Mouse (Mus musculus) layer of hippocampus, adult 11-12 months (tissue): ENCODE data around the gene Pik3cg.

ENCODE experiments used
- DNase-seq: peaks from one replicate; pipeline ENCODE4 v3.0.0; 2022; ENCODE audit warnings: low spot score

The Pik3cg gene

DNA sequence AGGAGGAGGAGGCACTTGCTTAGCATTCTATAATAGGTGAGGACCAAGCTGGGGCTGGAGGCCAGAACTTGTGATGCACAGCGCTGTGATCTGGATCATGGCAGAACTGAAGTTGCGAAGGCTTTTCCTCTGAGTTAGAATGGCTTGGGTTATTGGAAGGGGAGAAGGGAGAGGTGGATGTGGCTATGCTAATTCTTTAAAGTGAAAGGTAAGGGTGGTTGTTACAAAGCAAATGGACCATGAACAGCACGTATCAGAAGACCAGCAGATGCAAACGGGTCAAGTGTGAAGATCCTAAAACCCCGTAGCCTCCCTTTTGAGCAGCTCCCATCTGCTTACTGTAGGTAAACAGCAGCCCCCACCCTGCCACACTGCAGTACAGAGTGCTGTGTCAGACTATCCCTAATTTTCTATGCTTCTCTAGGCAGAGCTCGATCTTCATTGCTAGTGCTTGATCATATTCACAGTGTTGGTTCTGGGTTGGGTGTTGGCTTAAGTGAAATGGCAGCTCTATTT, 7.3 kb downstream of the Pik3cg start:
- DNase-seq = no peak

DNA sequence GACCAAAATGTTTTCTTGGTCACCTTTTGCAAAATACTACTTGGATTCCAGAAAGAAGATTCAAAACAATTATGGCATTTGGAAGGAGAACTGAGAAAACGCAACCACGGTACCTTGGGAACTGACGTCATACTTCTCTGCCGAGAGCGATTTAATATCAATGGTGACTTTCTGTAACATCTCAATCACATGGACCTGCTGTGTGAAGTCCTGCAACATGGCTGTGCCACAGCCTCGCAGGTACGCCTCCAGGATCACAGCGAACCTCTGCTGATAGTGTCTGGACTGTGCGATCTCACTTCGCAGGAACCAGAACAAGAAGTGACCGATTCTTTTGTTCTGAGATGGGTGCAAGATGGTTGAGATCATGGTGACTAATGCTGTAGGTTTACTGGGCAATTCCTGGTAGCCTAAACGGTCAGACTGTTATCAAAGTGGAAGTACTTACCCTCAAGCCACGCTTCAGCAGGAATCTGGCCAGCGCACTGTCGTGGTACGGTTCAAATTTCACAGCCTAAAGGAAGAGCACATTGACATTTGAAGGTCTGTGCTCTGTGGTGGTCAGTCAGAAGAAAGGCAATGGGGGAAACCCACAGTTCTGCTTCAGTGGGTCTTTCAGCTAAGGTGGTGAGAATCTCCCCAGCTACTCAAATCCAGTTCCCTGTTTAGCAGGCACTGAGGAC, 7.9 kb downstream of the Pik3cg start:
- DNase-seq = no peak

DNA sequence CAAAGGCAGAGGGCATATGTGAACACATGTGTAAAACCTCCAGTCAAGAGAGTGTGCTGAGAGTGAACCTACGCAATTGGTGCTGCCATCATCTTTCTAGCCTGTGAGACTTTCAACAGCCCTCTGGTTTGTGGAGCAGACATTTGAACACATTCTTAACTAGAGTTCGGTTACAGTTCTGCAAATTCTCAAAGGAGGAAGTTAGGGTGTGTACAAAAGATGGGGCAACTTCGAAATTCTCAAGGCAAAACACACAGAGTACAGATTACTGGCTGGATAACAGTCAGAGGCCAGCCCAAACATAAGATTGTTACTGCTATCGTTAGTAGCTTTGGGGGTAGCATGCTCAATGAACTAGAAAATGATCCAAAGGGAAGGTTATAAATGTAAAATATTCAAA, 9.0 kb downstream of the Pik3cg start:
- DNase-seq = no peak

DNA sequence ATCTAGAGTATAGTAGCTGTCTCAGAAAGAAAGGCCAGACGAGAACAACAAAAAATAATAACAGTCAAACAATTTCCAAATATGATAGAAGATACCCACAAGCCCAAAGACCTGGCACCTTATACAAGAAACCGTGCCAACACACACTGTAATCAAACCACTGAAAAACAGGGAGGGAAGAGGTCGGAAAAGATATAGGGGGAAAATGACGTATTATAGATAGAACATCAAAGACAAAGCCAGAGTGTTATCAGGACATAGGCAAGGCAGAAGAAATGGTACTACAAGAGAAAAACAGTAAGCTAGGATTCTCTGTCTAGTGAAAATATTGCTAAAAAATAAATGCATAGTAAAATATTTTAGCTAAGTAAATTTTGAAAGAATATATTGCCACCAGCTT, 10.4 kb downstream of the Pik3cg start:
- no peak for DNase-seq

DNA sequence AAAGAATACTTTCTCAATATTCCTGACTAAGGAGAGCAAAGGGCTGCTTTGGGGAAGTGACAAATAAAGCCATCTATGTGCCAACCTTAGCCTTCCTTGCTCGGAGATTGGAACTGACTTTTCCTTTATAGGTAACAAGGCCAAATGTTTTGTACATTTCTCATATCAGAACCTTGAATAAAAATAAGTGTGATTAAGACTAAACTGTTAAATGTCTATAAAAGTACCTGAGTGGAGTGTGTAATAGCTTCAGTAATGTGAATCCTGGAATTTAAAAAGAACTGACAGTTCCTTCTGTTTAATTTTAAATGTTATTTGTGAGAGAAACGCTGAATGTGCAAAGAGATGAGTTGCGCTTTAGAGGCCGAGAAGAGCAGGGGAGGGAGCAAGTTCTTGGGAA, 13.5 kb downstream of the Pik3cg start:
- DNase-seq = no peak

DNA sequence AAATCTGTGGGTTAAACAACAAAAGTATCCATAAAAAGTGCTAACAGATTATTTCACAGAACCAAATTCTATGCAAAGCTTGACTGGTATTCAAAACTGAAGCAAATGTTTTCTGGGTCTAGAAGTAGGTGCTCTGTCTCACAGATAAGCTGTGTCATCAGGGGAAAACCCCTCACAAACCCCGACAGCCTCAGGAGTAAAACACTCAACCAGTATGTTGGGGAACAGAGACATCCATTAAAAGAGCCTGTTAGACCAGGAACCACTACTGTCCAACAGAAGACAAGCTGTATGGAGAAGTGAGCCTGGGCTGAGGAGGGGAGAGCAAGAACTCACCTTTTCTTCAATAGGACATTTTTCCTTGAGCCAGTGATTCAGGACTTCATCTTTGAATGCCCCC, 14.1 kb downstream of the Pik3cg start:
- no peak for DNase-seq

DNA sequence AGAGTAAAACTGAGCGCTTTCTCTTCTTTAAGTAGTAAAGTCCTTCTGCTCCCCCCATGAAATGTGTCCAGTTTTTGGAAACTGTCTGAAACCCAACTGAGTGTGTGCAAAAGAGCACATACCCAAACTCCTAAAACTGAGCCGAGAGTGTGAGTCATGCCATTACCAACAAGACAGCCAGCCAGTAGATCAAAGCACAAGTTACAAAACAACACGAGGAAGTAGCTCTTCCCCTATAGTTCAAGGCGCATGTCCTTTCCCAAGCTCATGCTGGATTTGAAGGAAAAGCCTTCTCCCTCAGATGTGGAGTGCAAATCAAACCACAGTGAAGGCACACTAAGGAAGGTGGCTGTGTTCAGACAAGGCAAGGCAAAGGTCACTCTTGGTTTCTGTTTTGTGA, 17.5 kb downstream of the Pik3cg start:
- no peak for DNase-seq

DNA sequence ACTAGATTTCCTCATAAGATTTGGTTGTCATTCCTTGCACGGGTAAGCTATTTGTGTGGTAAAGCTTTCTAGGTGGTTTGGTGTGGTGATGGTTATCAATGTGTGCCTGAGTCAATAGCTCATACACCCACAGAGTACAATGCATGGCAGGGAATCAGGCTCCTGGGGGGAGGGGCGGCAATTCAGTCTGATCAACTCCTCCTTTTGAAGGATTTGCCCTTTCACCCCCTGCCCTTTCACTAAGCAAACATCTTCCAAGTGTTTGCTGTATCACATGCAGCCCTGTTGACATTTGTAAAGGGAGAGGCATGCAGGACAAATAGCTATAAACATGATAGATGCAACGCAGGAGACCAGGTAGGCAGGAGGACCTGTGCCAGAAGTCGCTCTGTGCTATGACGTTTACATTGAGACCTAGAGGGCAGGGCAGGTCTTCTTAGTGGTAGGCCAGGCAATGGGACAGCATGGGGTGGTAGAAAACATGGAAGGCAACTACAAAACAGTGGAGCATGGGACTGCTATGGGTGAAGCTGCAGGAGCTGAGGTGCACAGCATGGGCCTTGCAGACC, 20.7 kb downstream of the Pik3cg start:
- no peak for DNase-seq

DNA sequence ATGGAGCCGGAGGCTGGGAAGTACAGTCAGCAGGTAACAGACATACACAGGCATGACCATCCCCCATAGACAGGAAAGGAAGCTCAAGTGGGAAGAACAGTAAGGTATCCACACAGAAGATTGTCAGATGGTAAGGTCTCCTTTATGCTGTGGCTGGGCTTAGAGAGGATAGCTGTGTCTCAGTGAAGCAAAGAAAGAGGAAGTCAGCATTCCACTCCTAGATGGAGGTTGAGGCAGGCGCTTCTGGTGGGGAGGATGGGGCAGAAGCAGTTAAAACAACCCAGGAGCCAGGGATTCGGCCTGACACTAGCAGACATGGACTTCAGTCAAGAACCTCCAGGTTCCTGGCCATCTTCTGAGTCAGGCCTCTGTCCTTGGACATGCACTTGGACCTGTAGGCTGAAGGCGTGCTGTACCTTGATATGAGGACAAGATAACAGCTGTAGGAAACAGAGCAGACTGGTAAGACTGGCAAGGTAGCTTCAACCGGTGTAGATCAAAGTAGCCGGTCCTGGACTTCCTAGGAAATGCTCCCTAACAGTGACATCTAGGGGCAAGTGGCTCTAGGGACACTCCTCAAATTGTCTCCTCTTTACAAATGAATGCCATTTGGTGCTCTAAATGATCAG, 21.7 kb downstream of the Pik3cg start:
- no peak for DNase-seq

DNA sequence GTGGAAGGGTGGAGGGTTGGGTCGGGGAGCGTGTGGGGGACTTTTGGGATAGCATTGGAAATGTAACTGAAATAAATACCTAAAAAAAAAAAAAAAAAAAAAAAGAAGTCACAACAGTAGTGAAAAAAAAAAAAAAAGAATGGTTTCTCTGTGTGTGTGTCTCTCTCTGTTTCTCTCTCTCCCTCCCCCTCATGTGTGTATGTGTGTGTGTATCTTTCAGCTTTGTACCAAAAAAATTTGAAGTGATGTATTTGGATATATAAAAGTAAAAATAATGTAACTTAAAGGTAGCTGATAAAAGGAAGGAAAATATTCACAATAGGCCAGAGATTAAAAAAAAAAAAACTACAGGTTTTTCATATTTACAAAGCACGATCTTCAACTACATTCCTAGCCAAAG, 23.6 kb downstream of the Pik3cg start:
- DNase-seq = no peak

DNA sequence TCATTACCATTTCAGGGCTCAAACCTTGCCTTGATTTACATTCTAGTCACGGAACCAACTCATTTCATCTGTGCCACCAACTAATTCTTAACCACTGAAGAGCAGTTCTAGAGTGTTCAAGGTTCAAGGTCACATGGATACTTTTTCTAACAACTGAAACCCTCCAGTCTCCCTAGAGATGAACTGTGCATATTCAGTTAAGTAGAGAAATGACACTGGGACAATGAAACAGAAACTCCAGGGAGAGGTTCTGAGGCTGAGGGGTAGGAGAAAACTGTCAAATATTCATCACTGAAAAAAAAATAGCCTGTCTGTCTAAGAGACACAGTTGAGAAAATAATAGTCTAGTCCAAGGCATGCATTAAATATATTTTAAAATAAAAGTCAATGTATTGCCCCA, 24.9 kb downstream of the Pik3cg start:
- no peak for DNase-seq

DNA sequence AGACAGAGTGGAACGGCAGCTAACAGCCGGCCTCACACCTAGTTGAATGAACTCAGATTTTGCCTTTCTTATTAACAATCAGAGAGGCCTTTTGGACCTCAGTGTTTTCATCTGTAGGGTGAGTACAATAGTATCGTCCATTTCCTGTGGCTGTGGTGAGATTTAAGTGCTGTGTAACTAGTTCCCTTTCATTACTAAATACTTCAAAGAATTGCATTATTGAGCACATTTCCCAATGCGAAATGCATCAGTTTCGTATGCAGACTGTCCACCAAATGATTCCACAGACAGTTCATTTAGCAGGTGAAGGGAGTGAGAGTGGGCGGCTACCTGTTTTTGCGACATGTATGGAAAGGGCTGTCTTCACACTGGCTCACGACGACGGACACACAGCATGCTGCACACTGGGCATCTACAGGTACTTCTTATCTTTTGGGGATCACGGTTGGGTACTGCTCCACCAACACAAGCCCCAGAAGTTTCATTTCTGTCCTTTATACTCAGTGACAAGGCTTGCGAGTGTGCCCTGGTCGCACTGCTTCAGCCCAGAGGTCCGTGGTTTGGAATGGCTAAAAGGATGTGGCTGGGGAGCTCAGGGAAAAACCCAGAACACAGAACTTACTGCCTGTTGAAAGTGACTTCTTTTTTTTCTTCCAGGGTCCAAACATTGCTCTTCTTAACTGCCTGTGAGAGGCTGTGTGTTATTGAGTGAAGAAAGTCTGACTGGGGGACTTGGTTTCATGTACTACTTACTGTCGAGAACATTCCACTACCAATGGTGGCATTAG, 25.6 kb downstream of the Pik3cg start:
- no peak for DNase-seq

DNA sequence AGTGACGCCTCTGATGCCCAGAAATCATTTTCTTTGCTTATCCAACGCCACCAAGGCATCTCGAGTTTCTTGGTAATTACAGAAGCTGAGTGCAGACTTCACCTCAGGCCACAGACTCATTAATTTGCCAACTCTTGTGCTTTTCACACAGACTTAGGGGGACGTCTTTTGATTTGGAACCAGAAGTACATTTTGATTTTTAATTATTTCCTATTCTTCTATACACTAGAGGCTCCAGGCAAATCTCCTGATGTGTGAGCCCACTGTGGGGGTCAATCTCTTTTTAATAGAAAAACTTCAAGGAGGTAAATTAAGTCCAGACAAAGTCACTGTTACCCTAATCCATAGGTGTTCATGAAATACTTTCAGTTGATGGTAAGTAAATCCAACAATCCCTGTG, 26.6 kb downstream of the Pik3cg start:
- DNase-seq = no peak

DNA sequence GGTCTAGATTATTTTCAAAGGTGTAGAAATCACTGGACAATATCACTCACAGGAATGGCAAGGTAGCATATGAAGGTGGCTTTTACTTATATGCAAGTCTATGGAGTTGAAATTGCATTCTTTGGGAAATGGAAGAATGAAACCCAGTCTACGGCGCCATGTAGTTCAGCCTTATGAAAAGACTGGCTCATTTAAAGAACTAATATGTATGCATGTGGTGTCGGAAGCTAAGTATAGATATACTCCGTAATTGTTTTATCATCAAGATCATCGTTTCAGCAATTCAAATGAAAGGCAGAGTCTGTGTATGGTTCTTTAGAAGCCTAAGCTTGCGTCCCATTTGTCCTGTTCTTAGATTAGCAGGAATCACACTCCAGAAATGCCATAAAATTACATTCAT, 34.0 kb downstream of the Pik3cg start:
- DNase-seq = no peak

DNA sequence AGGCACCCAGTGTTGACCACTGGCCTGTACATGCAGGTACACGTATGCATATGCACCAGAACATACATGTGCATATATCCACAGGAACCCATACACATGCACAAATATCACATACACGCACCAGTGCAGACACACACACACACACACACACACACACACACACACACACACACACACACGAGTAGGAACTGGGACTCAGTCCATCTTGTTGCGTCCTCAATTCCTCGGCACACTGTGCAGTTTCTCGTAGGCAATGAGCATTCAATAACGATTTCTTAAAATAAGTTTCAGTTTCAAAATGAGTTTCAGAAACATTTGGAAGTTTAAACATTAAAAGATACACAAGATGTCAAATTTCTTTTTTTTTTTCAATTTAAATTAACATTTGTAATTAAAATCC, 35.6 kb downstream of the Pik3cg start:
- no peak for DNase-seq

DNA sequence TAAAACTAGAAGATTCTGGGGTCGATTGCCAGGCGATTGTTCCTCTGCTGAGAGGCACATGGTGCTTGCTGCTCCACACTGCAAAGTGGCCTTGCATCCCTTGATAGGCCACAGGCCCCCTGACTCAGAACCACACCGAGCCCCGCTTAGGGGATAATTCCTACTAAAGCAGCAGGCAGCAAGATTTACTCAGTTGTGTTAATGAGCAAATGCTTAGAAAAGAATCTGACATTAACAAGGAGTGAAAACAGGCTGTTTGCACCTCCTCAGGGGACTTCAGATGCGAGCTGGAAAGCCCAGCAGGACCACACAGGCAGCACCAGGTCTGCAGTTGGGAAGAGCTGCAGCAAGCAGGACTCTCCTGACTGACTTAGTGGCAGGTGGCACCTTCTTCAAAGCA, 39.3 kb downstream of the Pik3cg start:
- no peak for DNase-seq

DNA sequence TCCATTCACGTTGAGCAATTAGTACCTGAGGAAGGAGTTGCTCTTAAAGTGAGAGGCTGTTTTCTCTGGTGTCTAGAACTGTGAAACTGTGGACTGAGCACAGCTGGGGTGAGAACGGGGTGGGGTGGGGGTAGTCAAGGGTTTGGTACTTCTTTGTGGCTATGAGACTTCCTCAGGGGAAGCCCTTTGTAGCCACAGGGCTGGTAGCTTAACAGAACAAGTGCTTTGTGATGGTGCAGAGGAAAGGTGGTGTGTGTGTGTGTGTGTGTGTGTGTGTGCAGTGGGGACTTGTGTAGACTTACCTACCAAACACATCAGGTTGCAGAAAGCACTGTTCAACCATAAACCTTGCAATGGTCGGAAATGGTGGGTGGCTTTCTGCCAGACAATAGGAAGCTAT, 39.7 kb downstream of the Pik3cg start:
- DNase-seq = no peak

DNA sequence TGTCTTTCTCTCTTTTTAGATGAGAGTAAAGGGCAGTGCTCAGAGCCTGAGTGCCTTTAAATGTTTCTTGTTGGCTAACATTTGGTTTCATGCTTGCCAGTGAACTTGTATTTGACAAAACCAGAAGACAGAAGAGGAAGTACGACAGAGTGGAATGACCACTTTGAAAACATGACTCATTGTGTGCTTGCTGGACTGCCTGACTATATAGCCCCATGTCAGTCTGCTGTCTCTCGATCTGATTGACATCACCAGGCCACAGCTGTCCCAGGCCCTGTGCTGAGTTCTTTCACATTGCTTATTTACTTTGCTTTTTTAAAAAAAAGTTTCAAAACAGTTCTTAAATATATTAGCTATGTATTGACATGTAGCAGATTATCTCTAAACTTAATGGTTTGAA, 44.8 kb downstream of the Pik3cg start:
- no peak for DNase-seq

DNA sequence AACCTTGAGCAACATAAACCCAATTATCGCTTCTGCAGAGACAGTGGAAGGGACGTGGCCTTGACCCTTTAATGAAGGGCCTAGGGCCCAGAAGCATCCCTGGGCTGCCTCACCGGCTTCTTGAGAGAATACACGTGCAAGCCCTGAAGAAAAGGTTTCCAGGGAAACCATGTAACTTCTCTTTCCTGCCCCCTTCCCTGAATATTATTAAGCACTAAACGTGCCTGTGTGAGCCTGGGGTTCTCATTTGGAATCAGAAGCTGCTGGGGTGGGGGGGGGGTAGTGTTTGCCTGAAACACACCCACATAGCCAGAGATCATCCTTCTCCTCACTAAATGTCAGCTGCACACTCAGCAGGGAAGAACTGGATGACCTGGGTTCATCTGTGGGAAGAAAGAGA, 49.7 kb downstream of the Pik3cg start:
- no peak for DNase-seq

DNA sequence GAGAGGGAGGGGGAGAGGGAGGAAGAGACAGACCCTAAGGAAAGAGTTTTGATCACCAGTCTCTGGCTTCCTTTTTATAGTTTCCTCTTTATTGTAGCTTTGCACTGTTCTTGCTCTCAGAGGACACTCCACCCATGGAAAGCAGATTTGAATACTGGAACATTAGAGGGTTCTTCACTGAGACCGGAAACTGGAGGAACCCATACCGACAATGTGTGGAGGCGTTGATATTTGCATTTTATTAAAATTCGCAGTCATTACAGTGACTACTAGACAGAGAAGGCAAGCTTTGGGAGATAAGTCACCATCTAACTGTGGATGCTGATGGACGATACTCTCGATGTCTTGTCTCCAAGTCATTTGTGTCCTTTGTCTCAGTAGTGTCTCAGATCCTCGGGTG, 61.9 kb downstream of the Pik3cg start:
- no peak for DNase-seq

DNA sequence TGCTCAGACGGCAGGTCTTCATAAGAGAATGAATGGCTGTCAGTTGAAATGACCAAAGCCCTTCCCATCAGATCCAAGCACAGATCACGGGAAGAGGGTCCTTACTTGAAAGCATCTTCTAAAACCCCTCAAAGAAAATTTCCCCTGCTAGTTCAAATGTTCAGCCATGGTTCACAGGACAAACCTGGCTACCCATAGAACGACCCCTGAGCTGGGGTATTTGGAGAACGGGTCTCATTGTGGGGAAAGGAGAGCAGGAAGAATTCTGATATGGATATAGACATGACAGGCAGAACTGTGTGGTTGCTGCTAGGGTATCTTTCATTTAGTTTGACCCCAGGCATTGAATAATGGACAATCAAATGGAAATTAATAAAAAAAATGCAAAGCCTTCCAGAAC, 62.8 kb downstream of the Pik3cg start:
- DNase-seq = no peak

DNA sequence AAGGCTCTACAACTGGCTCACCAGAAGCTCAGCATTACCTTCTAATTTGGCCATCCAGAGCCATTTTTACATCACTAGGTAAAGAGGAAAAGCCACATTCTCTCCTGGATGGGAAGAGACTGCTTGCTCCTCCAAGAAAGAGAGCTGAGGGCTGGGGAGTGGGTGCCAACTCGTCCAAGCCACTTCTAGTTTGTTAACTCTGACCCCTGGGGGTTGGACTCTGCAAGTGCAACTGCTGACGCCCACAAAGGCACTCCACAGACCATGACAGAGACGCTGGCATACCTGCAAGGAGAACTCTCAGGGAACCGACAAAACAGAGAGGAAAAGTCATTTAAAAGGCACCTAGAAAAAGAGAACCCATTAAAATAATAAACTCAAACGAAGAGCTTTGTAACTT, 63.9 kb downstream of the Pik3cg start:
- peak; percentile 80 for DNase-seq

DNA sequence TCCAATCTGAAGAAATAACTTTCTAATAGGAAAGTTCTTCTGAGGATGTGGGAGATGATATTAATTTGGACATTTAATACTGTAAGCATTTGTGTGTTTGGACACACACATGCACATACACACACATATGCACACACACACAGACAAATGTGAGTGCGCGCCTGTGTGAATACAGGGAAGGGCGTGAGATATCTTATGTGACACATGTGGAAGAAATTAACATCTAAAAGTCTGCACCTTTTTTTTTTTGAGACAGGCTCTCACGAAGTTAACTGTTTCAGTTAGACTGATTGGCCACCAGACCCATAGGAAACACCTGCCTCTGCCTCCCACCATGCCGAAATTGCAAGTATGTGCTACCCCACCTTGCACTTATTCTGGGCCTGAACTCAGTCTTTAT, 64.7 kb downstream of the Pik3cg start:
- no peak for DNase-seq
